Mouse (Mus musculus) liver, postnatal 0 days (tissue): ENCODE results near the gene Oaz3.

Source experiments
- CTCF ChIP-seq: sonication (generic); IDR thresholded peaks from 2 replicates; pipeline ENCODE4 v1.5.1; 2016; ENCODE audit warnings: antibody characterized with exemption, low read depth
- EP300 ChIP-seq: IDR thresholded peaks from 2 replicates; pipeline ENCODE4 v1.6.1; 2016; ENCODE audit warnings: antibody characterized with exemption, low read depth, mild to moderate bottlenecking

DNA sequence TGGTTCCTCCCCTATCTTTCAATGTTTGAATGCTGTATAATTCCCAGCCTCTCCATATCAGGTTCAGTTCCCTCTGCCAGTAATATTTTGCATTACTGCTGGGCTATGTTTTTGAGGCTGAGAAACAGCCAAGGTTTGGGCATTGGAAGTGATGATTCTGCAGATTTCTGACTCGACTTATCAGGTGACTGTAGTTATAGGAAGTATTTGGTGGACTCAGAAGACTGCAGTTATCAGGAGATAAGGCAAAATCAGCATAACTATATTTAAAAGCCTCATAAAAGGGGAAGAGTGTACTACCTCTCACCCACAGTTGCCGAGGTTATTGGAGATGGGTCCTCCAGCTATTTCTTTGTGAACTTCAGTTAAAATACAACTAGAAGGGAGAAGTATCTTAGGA, 12.7 kb downstream of the Oaz3 start:
- TF ChIP-seq CTCF, result no peak
- no peak for TF ChIP-seq EP300
